In genomic region chr6:113468512-113468911, GRCm38 (mm10) we compare ENCODE assay signal across 11 mouse cellular contexts. TPM values are rescaled to one million over a fixed set of nuclear protein-coding genes. Genes with fewer than 3 reads are reported as not detected.
DNase-seq lines count a peak whose midpoint lies in the region; ATAC-seq lines count a peak whose summit lies in the region.
"Had no signal": no experiment of that assay in that cellular context is flagged by ENCODE, and none has a peak within 500 bp of the region (broad histone marks: within the 10 kb centered on the region; RNA-seq: fewer than 3 reads in every experiment).

No protein-coding gene starts in this region.

- peaks cover 14% of the 10 kb centered on the region for H3K27me3 ChIP-seq in kidney, embryonic 15.5 days
- H3K27me3 ChIP-seq in embryonic facial prominence, embryonic 14.5 days (replicated peaks; ENCODE audit: control insufficient read depth, insufficient read depth, low read length): peaks cover 23% of the 10 kb centered on the region
- H3K27me3 ChIP-seq in limb, embryonic 10.5 days (ENCODE audit: low read depth, poor library complexity, severe bottlenecking): peaks cover 45% of the 10 kb centered on the region

- no peak for ATAC-seq in kidney, embryonic 15.5 days (replicated peaks; ENCODE audit: low FRiP score)
- ATAC-seq in embryonic facial prominence, embryonic 14.5 days (ENCODE audit: low read depth): no peak

- H3K9ac ChIP-seq in kidney, embryonic 15.5 days: no peak overlapping the region
- peak overlapping the region; percentile 40; the same call in 1 of the 2 replicates for H3K9ac ChIP-seq in embryonic facial prominence, embryonic 14.5 days (ENCODE audit: low read depth, low read length)
- H3K9ac ChIP-seq: liver, embryonic 14.5 days had no signal

- peaks cover 38% of the 10 kb centered on the region for H3K4me1 ChIP-seq in kidney, embryonic 15.5 days
- peaks cover 7% of the 10 kb centered on the region; the same call in 1 of the 2 replicates for H3K4me1 ChIP-seq in embryonic facial prominence, embryonic 14.5 days (ENCODE audit: control insufficient read depth, insufficient read depth, low read length)
- H3K4me1 ChIP-seq in limb, embryonic 10.5 days: peaks cover 35% of the 10 kb centered on the region

- no peak overlapping the region for H3K4me3 ChIP-seq in kidney, embryonic 15.5 days (replicated peaks)
- no peak overlapping the region for H3K4me3 ChIP-seq in embryonic facial prominence, embryonic 14.5 days (ENCODE audit: low read depth, low read length)
- peak overlapping the region; percentile 52; the same call in 1 of the 2 replicates for H3K4me3 ChIP-seq in limb, embryonic 10.5 days

- 75% methylated on average over 3 of the region's 3 CpGs for WGBS in kidney, embryonic 15.5 days
- WGBS in embryonic facial prominence, embryonic 14.5 days: 63% methylated on average over 3 of the region's 3 CpGs
- WGBS in limb, embryonic 10.5 days: 60% methylated on average over 3 of the region's 3 CpGs

- no peak overlapping the region for H3K27ac ChIP-seq in kidney, embryonic 15.5 days
- no peak overlapping the region for H3K27ac ChIP-seq in embryonic facial prominence, embryonic 14.5 days (replicated peaks; ENCODE audit: low read depth, low read length)
- no peak overlapping the region for H3K27ac ChIP-seq in limb, embryonic 10.5 days
- H3K27ac ChIP-seq: liver, embryonic 14.5 days; macrophage had no signal

- no peaks in the 10 kb centered on the region for H3K9me3 ChIP-seq in kidney, embryonic 15.5 days (replicated peaks)
- no peaks in the 10 kb centered on the region for H3K9me3 ChIP-seq in embryonic facial prominence, embryonic 14.5 days (ENCODE audit: control insufficient read depth, low read length)
- no peaks in the 10 kb centered on the region for H3K9me3 ChIP-seq in limb, embryonic 10.5 days (replicated peaks)
- H3K9me3 ChIP-seq: heart, embryonic 10.5 days had no signal

- H3K36me3 ChIP-seq in kidney, embryonic 15.5 days: no peaks in the 10 kb centered on the region
- H3K36me3 ChIP-seq in embryonic facial prominence, embryonic 14.5 days (ENCODE audit: control insufficient read depth, insufficient read depth, low read length): no peaks in the 10 kb centered on the region
- H3K36me3 ChIP-seq in limb, embryonic 10.5 days: no peaks in the 10 kb centered on the region
- H3K36me3 ChIP-seq: heart, embryonic 10.5 days had no signal

- peak overlapping the region; percentile 70; the same call in 1 of the 2 replicates for H3K4me2 ChIP-seq in kidney, embryonic 15.5 days
- no peak overlapping the region for H3K4me2 ChIP-seq in embryonic facial prominence, embryonic 14.5 days (ENCODE audit: low read depth, low read length)

- no peak for DNase-seq in kidney, postnatal 25 days
- peak; percentile 30 for DNase-seq in A20 (ENCODE audit: low read depth, low spot score)
- no peak for DNase-seq in embryonic facial prominence, embryonic 14.5 days (ENCODE audit: low spot score)
- DNase-seq in limb, embryonic 10.5 days (ENCODE audit: low spot score): no peak
- no peak for DNase-seq in frontal cortex, postnatal 14 days (ENCODE audit: low spot score in 2 of 2)
- no peak for DNase-seq in layer of hippocampus, adult 8-10 months (ENCODE audit: low spot score in 2 of 2)

RNA-seq across cellular contexts. Expression of gene Il17rc, which starts 2.7 kb away (rescaled TPM):
- polyA plus RNA-seq in kidney, embryonic 15.5 days (2015; fragmentation: Nextera tagmentation; extraction: Ambion mirVana): 18.5 and 19.6 TPM in 2 replicates
- polyA plus RNA-seq in embryonic facial prominence, embryonic 14.5 days (2014; fragmentation: Nextera tagmentation; extraction: Ambion mirVana): 15.7 and 20.2 TPM in 2 replicates
- 3.4 and 4.0 TPM in 2 replicates for polyA plus RNA-seq in limb, embryonic 10.5 days (2016; fragmentation: Nextera tagmentation; extraction: Ambion mirVana)
- total RNA-seq in layer of hippocampus, adult 8-10 months (2022): 1 to 10 TPM; 3.8 to 6.1 (median 4.8) TPM
- polyA plus RNA-seq: macrophage had no signal

RNA-seq across cellular contexts. Expression of gene Il17re, which starts 10.2 kb away (rescaled TPM):
- polyA plus RNA-seq in kidney, embryonic 15.5 days (2015; fragmentation: Nextera tagmentation; extraction: Ambion mirVana): 6.1 and 7.8 TPM in 2 replicates
- polyA plus RNA-seq in embryonic facial prominence, embryonic 14.5 days (2014; fragmentation: Nextera tagmentation; extraction: Ambion mirVana): 3.6 and 5.6 TPM in 2 replicates
- 2.2 and 2.3 TPM in 2 replicates for polyA plus RNA-seq in limb, embryonic 10.5 days (2016; fragmentation: Nextera tagmentation; extraction: Ambion mirVana)
- total RNA-seq in layer of hippocampus, adult 8-10 months (2022): under 1 TPM; 0.22 to 0.45 (median 0.41) TPM
- polyA plus RNA-seq: macrophage had no signal

RNA-seq across cellular contexts. Expression of gene Creld1, which starts 14.6 kb away (rescaled TPM):
- polyA plus RNA-seq in kidney, embryonic 15.5 days (2015; fragmentation: Nextera tagmentation; extraction: Ambion mirVana): 35.7 and 37.2 TPM in 2 replicates
- polyA plus RNA-seq in embryonic facial prominence, embryonic 14.5 days (2014; fragmentation: Nextera tagmentation; extraction: Ambion mirVana): 24.8 and 25.3 TPM in 2 replicates
- polyA plus RNA-seq in limb, embryonic 10.5 days (2016; fragmentation: Nextera tagmentation; extraction: Ambion mirVana): 16.2 and 17.4 TPM in 2 replicates
- total RNA-seq in layer of hippocampus, adult 8-10 months (2022): 100 to 1,000 TPM in 2 of 4 experiments, 10 to 100 TPM in 2; 86.9 to 135 (median 104) TPM

RNA-seq across cellular contexts. Expression of gene Jagn1, which starts 26.1 kb away (rescaled TPM):
- polyA plus RNA-seq in kidney, embryonic 15.5 days (2015; fragmentation: Nextera tagmentation; extraction: Ambion mirVana): 104 and 111 TPM in 2 replicates
- polyA plus RNA-seq in embryonic facial prominence, embryonic 14.5 days (2014; fragmentation: Nextera tagmentation; extraction: Ambion mirVana): 72.5 and 75.9 TPM in 2 replicates
- 90.3 and 98.5 TPM in 2 replicates for polyA plus RNA-seq in limb, embryonic 10.5 days (2016; fragmentation: Nextera tagmentation; extraction: Ambion mirVana)
- total RNA-seq in layer of hippocampus, adult 8-10 months (2022): 10 to 100 TPM; 38.5 to 47.0 (median 39.7) TPM

RNA-seq across cellular contexts. Expression of gene Cidec, which starts 33.0 kb away (rescaled TPM):
- not detected in 2 replicates for polyA plus RNA-seq in kidney, embryonic 15.5 days (2015; fragmentation: Nextera tagmentation; extraction: Ambion mirVana)
- 0.47 and 3.3 TPM in 2 replicates for polyA plus RNA-seq in embryonic facial prominence, embryonic 14.5 days (2014; fragmentation: Nextera tagmentation; extraction: Ambion mirVana)
- polyA plus RNA-seq in limb, embryonic 10.5 days (2016; fragmentation: Nextera tagmentation; extraction: Ambion mirVana): not detected in 2 replicates
- not detected for total RNA-seq in layer of hippocampus, adult 8-10 months (2022)
- total RNA-seq: left cerebral cortex, adult 8-10 months had no signal
- polyA plus RNA-seq: macrophage had no signal
